ENCODE assay signal across 33 mouse cellular contexts in the genomic region with DNA sequence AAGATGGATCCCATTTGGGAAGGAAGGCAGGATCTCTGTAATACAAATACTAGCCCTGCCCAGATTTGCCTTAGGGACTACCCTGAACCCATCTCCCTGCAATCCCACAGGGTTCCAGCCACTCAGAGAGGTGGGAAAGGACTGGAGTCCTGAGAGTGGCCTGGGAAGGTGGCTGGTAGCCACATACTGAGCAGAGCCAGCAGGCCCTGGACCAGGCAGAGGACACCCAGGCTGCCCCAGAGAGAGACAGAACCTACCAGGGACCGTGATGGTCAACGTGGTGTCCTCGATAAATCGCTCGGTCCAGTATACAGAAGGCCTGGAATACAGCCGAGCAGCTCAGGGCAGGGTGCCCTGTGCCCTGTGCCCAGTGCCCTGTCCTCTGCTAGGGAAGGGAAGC. TPM values are rescaled to one million over a fixed set of nuclear protein-coding genes. Genes with fewer than 3 reads are reported as not detected.
"Had no signal": no experiment of that assay in that cellular context is flagged by ENCODE, and none has a peak within 500 bp of the region (broad histone marks: within the 10 kb centered on the region; RNA-seq: fewer than 3 reads in every experiment).

No protein-coding gene starts in this region.

- H3K4me2 ChIP-seq: forebrain, embryonic 15.5 days; heart, embryonic 11.5 days; heart, embryonic 13.5 days; heart, embryonic 15.5 days; hindbrain, embryonic 13.5 days; hindbrain, embryonic 15.5 days; intestine, embryonic 15.5 days; kidney, embryonic 15.5 days; limb, embryonic 13.5 days; liver, embryonic 11.5 days had no signal

- H3K9me3 ChIP-seq: forebrain, embryonic 15.5 days; heart, embryonic 13.5 days; heart, embryonic 15.5 days; hindbrain, embryonic 13.5 days; hindbrain, embryonic 15.5 days; intestine, embryonic 15.5 days; kidney, embryonic 15.5 days; limb, embryonic 13.5 days had no signal

- H3K36me3 ChIP-seq: forebrain, embryonic 15.5 days; heart, embryonic 13.5 days; heart, embryonic 15.5 days; hindbrain, embryonic 13.5 days; hindbrain, embryonic 15.5 days; intestine, embryonic 15.5 days; kidney, embryonic 15.5 days; limb, embryonic 13.5 days had no signal

- H3K27me3 ChIP-seq: forebrain, embryonic 15.5 days; heart, embryonic 15.5 days; hindbrain, embryonic 13.5 days; hindbrain, embryonic 15.5 days; intestine, embryonic 15.5 days; kidney, embryonic 15.5 days; limb, embryonic 13.5 days had no signal

- H3K4me1 ChIP-seq: forebrain, embryonic 15.5 days; heart, embryonic 13.5 days; heart, embryonic 15.5 days; hindbrain, embryonic 13.5 days; hindbrain, embryonic 15.5 days; intestine, embryonic 15.5 days; kidney, embryonic 15.5 days; limb, embryonic 13.5 days had no signal

- H3K9ac ChIP-seq: forebrain, embryonic 15.5 days; forebrain, postnatal 0 days; heart, embryonic 13.5 days; heart, embryonic 15.5 days; hindbrain, embryonic 13.5 days; hindbrain, embryonic 15.5 days; intestine, embryonic 15.5 days; kidney, embryonic 15.5 days; limb, embryonic 13.5 days had no signal

- ATAC-seq: forebrain, embryonic 15.5 days; forebrain, postnatal 0 days; hindbrain, postnatal 0 days; intestine, embryonic 15.5 days; intestine, postnatal 0 days had no signal

- DNase-seq: forebrain, postnatal 0 days; gastrocnemius, postnatal 14 days; gastrocnemius, postnatal 36 days; heart, adult 18-20 months; heart, postnatal 14 days; heart, postnatal 36 days; kidney, adult 2 months; kidney, adult 9 months; kidney, postnatal 14 days; kidney, postnatal 36 days; liver had no signal

- H3K27ac ChIP-seq: forebrain, embryonic 15.5 days; heart, embryonic 13.5 days; heart, embryonic 15.5 days; hindbrain, embryonic 13.5 days; hindbrain, embryonic 15.5 days; hindbrain, postnatal 0 days; intestine, embryonic 15.5 days; kidney, embryonic 15.5 days; kidney, postnatal 0 days; layer of hippocampus, adult 2 months; left cerebral cortex, adult 2 months; limb, embryonic 13.5 days had no signal

- H3K4me3 ChIP-seq: forebrain, embryonic 15.5 days; heart, embryonic 13.5 days; heart, embryonic 15.5 days; hindbrain, embryonic 13.5 days; hindbrain, embryonic 15.5 days; intestine, embryonic 15.5 days; kidney, embryonic 15.5 days; layer of hippocampus, adult 2 months; left cerebral cortex, adult 2 months; limb, embryonic 13.5 days had no signal

RNA-seq across cellular contexts. Expression of a gene that starts 2.0 kb away (rescaled TPM):
- total RNA-seq: forebrain, postnatal 0 days; gastrocnemius, adult 18-20 months; gastrocnemius, adult 8-10 months; gastrocnemius, postnatal 14 days; gastrocnemius, postnatal 36 days; heart, adult 18-20 months; heart, postnatal 14 days; heart, postnatal 36 days; hematopoietic stem cell, adult 5-6 weeks; hindbrain, postnatal 0 days; layer of hippocampus, postnatal 10 days had no signal
- polyA plus RNA-seq: forebrain, embryonic 15.5 days; forebrain, postnatal 0 days; heart, embryonic 11.5 days; heart, embryonic 13.5 days; heart, embryonic 15.5 days; heart, postnatal 0 days; hindbrain, embryonic 11.5 days; hindbrain, embryonic 13.5 days; hindbrain, embryonic 15.5 days; hindbrain, postnatal 0 days; intestine, embryonic 15.5 days; intestine, postnatal 0 days; kidney, adult 2 months; kidney, embryonic 15.5 days; kidney, postnatal 0 days; limb, embryonic 11.5 days; limb, embryonic 13.5 days; liver, embryonic 11.5 days had no signal

RNA-seq across cellular contexts. Expression of a gene that starts 28.7 kb away (rescaled TPM):
- total RNA-seq: heart, postnatal 14 days had no signal
- polyA plus RNA-seq: heart, embryonic 11.5 days; heart, embryonic 13.5 days; heart, embryonic 15.5 days; heart, postnatal 0 days; kidney, embryonic 15.5 days; limb, embryonic 11.5 days; liver, embryonic 11.5 days had no signal

RNA-seq across cellular contexts. Expression of a gene that starts 52.6 kb away (rescaled TPM):
- total RNA-seq: hematopoietic stem cell, adult 5-6 weeks had no signal
